Mouse (Mus musculus) stomach, postnatal 0 days (tissue): ENCODE data around the gene Mycn. TPM values are rescaled to one million over a fixed set of nuclear protein-coding genes. Genes with fewer than 3 reads are reported as not detected.
A peak's percentile ranks its signal among the peaks of the same experiment; 100 is the strongest.

ENCODE experiments used
- ATAC-seq: fragments of 200-750 bp; cut with Nextera tagmentation; 2 replicates; pipeline ENCODE4 v1.8.0; 2017; ENCODE audit not compliant: low FRiP score, low TSS enrichment
- DNase-seq: peaks from one replicate; pipeline ENCODE4 v3.0.0-alpha.2; 2016; ENCODE audit warnings: low spot score
- H3K27ac ChIP-seq: fragments of 300-500 bp; sonication (generic); replicated peaks from 2 replicates; pipeline ENCODE4 v1.5.1; 2014; ENCODE audit warnings: mild to moderate bottlenecking, control low read depth
- H3K27me3 ChIP-seq: fragments of 300-500 bp; sonication (generic); 2 replicates; pipeline ENCODE4 v1.6.1; 2014; ENCODE audit warnings: low read length; ENCODE audit not compliant: control insufficient read depth, insufficient read depth
- H3K36me3 ChIP-seq: fragments of 300-500 bp; sonication (generic); 2 replicates; pipeline ENCODE4 v1.6.1; 2014; ENCODE audit warnings: low read length, mixed read lengths; ENCODE audit not compliant: control insufficient read depth, insufficient read depth
- H3K4me1 ChIP-seq: fragments of 300-500 bp; sonication (generic); replicated peaks from 2 replicates; pipeline ENCODE4 v1.6.1; 2014; ENCODE audit warnings: antibody characterized with exemption; ENCODE audit not compliant: control insufficient read depth, insufficient read depth
- H3K4me2 ChIP-seq: fragments of 300-500 bp; sonication (generic); replicated peaks from 2 replicates; pipeline ENCODE4 v1.6.1; 2014; ENCODE audit warnings: low read depth, mild to moderate bottlenecking, control low read depth, moderate library complexity
- H3K4me3 ChIP-seq: fragments of 300-500 bp; sonication (generic); 2 replicates; pipeline ENCODE4 v1.5.1; 2014; ENCODE audit warnings: low read depth, low read length, control low read depth
- H3K9ac ChIP-seq: fragments of 300-500 bp; sonication (generic); 2 replicates; pipeline ENCODE4 v1.6.1; 2014; ENCODE audit warnings: mild to moderate bottlenecking, low read length, control low read depth, mixed read lengths
- H3K9me3 ChIP-seq: fragments of 300-500 bp; sonication (generic); 2 replicates; pipeline ENCODE4 v1.6.1; 2016; ENCODE audit warnings: low read length; ENCODE audit not compliant: control insufficient read depth
- CTCF ChIP-seq: IDR thresholded peaks from 2 replicates; pipeline ENCODE4 v1.5.1; 2016; ENCODE audit warnings: antibody characterized with exemption, low read depth, mild to moderate bottlenecking, moderate library complexity
- EP300 ChIP-seq: optimal IDR thresholded peaks from 2 replicates; pipeline ENCODE3; 2016; ENCODE audit warnings: antibody characterized with exemption
- WGBS: fragments of 180-500 bp; shearing (Covaris S2); extraction: QIAGEN DNeasy Blood & Tissue Kit; methylation state at CpG from one replicate; pipeline ENCODE4 v1.1.7; 2014; 5-methylcytosine and 5-hydroxymethylcytosine counted together
- polyA plus RNA-seq: library from polyadenylated mRNA; unstranded; fragments of >200 nt; fragmentation: Nextera tagmentation; extraction: Ambion mirVana; gene quantifications from 2 replicates; pipeline ENCODE4 v1.2.1, GENCODE M21; 2015

The Mycn gene
- polyA plus RNA-seq, 1 experiment from 2014 or later = 14.0 TPM

- no peak overlapping the region for H3K27ac ChIP-seq
- H3K27me3 ChIP-seq = no peaks in the 10 kb centered on the region
- 64% methylated on average over 2 of the region's 2 CpGs for WGBS
- DNase-seq = no peak
- H3K36me3 ChIP-seq = no peaks in the 10 kb centered on the region
- ATAC-seq = no peak
- H3K9ac ChIP-seq = no peak overlapping the region
- TF ChIP-seq CTCF (no peak), EP300 (no peak)
- no peak overlapping the region for H3K4me3 ChIP-seq
- no peaks in the 10 kb centered on the region for H3K9me3 ChIP-seq
- no peak overlapping the region for H3K4me2 ChIP-seq
- no peaks in the 10 kb centered on the region for H3K4me1 ChIP-seq
These were observed 26.2 kb upstream of the Mycn start for GRCm38 (mm10) chr12:12967946-12968345.

- Histone ChIP-seq H3K36me3 (no peaks in the 10 kb centered on the region), H3K27ac (no peak overlapping the region), H3K27me3 (no peaks in the 10 kb centered on the region), H3K4me3 (no peak overlapping the region), H3K9me3 (no peaks in the 10 kb centered on the region), H3K9ac (no peak overlapping the region), H3K4me1 (no peaks in the 10 kb centered on the region), H3K4me2 (no peak overlapping the region)
- no peak for TF ChIP-seq EP300
- no peak for TF ChIP-seq CTCF
- ATAC-seq = no peak
- WGBS = 83% methylated on average over 3 of the region's 3 CpGs
- no peak for DNase-seq
These were observed 23.1 kb upstream of the Mycn start for GRCm38 (mm10) chr12:12964856-12965255.

GRCm38 (mm10) chr12:12947606-12948005, 5.9 kb upstream of the Mycn start:
- DNase-seq = no peak
- no peak overlapping the region for H3K4me3 ChIP-seq

GRCm38 (mm10) chr12:12943288-12943687, 1.6 kb upstream of the Mycn start:
- Histone ChIP-seq H3K27me3 (no peaks in the 10 kb centered on the region), H3K9me3 (no peaks in the 10 kb centered on the region), H3K36me3 (no peaks in the 10 kb centered on the region), H3K4me2 (no peak overlapping the region), H3K4me1 (no peaks in the 10 kb centered on the region; the same call in none of the 2 replicates), H3K4me3 (no peak overlapping the region), H3K27ac (no peak overlapping the region), H3K9ac (no peak overlapping the region)
- DNase-seq (no peak), ATAC-seq (no peak)
- 73% methylated on average over 6 of the region's 6 CpGs for WGBS
- no peak for TF ChIP-seq EP300
- no peak for TF ChIP-seq CTCF

More at GRCm38 (mm10) chr12:12947606-12948005, 5.9 kb upstream of the Mycn start:
- H3K4me2 ChIP-seq = no peak overlapping the region
- no peak overlapping the region for H3K27ac ChIP-seq
- no peaks in the 10 kb centered on the region for H3K27me3 ChIP-seq
- H3K4me1 ChIP-seq = no peaks in the 10 kb centered on the region
- WGBS = 60% methylated on average over 4 of the region's 4 CpGs
- TF ChIP-seq EP300 (no peak), CTCF (no peak)
- no peak overlapping the region for H3K9ac ChIP-seq
- no peaks in the 10 kb centered on the region for H3K36me3 ChIP-seq
- ATAC-seq = no peak
- H3K9me3 ChIP-seq = no peaks in the 10 kb centered on the region

GRCm38 (mm10) chr12:12942364-12943050, 793 bp upstream of the Mycn start:
- Histone ChIP-seq H3K36me3 (no peaks in the 10 kb centered on the region), H3K9ac (peak overlapping the region; percentile 47), H3K27me3 (no peaks in the 10 kb centered on the region), H3K9me3 (no peaks in the 10 kb centered on the region), H3K27ac (0 out of 2 replicates have a peak overlapping the region, but pooled peaks have one; percentile 45), H3K4me2 (peak overlapping the region; percentile 97), H3K4me1 (no peaks in the 10 kb centered on the region; the same call in none of the 2 replicates), H3K4me3 (peak overlapping the region; percentile 68)
- DNase-seq = peak; percentile 87
- TF ChIP-seq EP300 (no peak), CTCF (peak; percentile 86)
- WGBS = 2% methylated on average over 47 of the region's 47 CpGs
- ATAC-seq = peak; percentile 72

GRCm38 (mm10) chr12:12941129-12941504, 597 bp downstream of the Mycn start:
- peak overlapping the region; percentile 68 for H3K4me3 ChIP-seq
- peak; percentile 37 for DNase-seq
- H3K27me3 ChIP-seq = no peaks in the 10 kb centered on the region
- no peak for ATAC-seq
- no peaks in the 10 kb centered on the region for H3K9me3 ChIP-seq
- TF ChIP-seq CTCF (no peak), EP300 (no peak)
- no peak overlapping the region for H3K27ac ChIP-seq
- peak overlapping the region; percentile 65 for H3K9ac ChIP-seq
- under 1% methylated on average over 20 of the region's 20 CpGs for WGBS
- no peaks in the 10 kb centered on the region; the same call in none of the 2 replicates for H3K4me1 ChIP-seq
- peak overlapping the region; percentile 97 for H3K4me2 ChIP-seq
- no peaks in the 10 kb centered on the region for H3K36me3 ChIP-seq
